Mouse (Mus musculus) inflammation-experienced regulatory T-cells, adult 6 months (primary cell): ENCODE results near the gene Pde6g. TPM values are rescaled to one million over a fixed set of nuclear protein-coding genes. Genes with fewer than 3 reads are reported as not detected.

ENCODE experiments used
- ATAC-seq: one replicate; pipeline ENCODE4 v1.8.0; 2017
- polyA plus RNA-seq, 3 experiments: library from polyadenylated mRNA; unstranded; fragments of 100-300 nt; shearing (Covaris generic); gene quantifications; one replicate each; pipeline ENCODE4 v1.2.1; 2017

The Pde6g gene
- polyA plus RNA-seq, 3 experiments from 2014 or later: 0.15 to 0.56 TPM; not detected in 1

DNA sequence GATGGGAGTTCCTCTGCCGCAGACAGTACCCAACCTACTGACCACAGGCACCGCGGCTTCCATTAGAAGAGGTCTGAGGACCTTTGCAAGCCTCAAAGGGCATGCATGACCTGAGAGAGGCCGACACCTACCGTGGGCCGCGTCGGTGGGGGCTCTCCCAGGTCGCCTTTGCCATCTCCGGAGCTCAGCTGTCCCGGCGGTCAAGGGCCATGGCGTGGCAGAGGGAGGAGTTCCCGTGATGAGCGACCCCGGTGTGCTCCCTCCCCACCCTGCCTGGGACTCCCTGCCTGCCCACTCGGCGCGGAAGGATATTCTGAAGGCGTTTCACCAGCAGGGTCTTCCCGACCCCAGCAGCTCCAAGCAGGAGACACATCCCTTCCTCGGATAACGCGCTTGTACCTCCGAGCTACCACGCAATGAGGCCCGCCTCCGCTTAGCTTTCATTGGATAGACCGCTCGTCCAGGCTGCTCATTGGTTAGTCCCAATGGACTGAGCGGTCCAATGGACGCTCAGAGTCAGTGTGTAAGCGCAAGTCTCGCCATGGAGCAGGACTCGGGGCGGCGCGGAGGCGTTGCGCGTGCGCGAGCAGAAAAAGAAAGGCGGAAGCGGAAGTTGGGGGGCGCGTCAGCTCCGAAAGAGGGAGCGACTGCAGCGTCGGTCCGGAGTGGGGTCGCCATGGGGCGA is 13.9 kb upstream of the Pde6g start, which contains the start of gene Arl16:
Gene Arl16, minus strand, starts transcription at position 557 of the 685 bp plus-strand sequence.
- peak; percentile 100 for ATAC-seq

DNA sequence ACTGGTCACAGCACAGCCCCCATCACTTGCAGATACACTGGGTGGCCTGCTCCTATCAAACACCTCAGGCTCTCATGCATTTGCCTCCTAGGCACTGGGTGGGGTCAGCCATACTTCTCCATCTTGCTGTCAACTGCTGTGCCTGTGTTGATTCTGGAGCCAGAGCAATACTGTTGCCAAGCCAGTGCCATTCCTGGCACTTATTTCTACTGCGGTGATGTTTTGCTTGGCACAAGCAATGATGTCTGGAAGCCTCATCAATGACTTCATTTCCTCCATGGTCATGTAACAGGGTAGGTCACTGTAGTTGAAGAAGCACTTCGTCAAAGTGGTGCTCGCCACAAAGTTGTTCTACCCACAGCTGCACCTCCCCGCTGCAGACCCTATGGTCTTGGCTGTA is 12.2 kb upstream of the Pde6g start:
- no peak for ATAC-seq

DNA sequence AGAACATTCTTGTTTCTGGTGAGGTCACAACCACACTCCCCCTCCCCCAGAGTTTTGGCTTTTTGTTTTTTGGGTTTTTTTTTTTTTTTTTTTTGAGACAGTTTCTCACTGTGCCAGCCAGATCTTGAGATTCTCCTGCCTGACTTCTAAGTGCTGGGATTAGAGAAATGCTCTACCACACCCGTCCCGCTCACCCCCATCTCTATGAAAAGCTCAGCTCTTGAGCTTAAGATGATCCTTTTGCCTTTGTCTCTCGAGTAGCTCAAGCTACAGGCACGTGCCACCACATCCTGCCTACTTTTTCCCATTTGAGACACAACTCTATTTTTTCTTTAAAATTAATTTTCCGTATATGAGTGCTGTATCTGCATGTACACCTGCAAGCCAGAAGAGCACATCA is 11.1 kb upstream of the Pde6g start:
- no peak for ATAC-seq

DNA sequence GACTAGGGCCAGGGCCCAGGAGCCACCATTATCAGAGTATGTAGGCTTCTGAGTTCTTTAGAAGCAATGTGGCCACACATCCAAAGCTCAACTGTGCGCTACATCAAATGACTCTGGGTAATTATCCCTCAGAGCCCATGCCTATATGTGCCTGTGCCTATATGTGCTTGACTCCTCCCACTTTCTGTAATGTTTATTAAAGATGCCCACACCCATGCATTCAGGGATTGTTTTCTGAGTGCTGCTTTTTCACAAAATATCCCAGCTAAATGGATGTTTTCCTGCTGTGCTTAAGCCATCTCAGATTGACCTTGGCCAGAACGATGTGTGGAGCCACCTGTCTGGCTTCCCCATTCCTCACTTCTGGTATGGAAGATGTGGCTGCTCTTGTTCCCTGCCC is 10.2 kb upstream of the Pde6g start:
- no peak for ATAC-seq

DNA sequence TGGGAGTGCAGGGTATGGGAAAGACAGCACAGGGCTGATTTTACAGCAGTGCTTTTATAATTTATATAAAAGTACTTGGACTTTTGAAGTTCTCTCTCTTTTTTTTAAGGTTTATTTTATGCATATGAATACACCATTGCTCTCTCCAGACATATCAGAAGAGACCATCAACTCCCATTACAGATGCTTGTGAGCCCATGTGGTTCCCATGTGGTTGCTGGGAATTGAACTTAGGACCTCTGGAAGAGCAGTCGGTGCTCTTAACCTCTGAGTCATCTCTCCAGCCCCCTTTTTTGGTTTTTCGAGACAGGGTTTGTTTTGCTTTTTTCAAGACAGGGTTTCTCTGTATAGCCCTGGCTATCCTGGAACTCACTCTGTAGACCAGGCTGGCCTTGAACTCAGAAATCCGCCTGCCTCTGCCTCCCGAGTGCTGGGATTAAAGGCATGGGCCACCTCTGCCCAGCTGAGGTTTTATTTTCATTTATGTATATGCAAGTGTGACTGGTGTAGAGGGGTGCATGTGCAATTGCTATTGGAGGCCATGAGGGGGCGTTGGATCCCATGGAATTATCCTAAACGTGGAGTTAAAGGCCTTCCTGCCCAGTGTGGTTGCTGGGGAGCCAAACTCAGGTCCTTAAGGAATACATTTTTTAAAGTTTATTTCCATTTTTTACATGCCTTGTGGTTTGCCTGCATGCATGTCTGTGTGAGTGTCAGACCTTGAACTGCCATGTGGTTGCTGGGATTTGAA is 5.7 kb upstream of the Pde6g start:
- ATAC-seq: no peak

DNA sequence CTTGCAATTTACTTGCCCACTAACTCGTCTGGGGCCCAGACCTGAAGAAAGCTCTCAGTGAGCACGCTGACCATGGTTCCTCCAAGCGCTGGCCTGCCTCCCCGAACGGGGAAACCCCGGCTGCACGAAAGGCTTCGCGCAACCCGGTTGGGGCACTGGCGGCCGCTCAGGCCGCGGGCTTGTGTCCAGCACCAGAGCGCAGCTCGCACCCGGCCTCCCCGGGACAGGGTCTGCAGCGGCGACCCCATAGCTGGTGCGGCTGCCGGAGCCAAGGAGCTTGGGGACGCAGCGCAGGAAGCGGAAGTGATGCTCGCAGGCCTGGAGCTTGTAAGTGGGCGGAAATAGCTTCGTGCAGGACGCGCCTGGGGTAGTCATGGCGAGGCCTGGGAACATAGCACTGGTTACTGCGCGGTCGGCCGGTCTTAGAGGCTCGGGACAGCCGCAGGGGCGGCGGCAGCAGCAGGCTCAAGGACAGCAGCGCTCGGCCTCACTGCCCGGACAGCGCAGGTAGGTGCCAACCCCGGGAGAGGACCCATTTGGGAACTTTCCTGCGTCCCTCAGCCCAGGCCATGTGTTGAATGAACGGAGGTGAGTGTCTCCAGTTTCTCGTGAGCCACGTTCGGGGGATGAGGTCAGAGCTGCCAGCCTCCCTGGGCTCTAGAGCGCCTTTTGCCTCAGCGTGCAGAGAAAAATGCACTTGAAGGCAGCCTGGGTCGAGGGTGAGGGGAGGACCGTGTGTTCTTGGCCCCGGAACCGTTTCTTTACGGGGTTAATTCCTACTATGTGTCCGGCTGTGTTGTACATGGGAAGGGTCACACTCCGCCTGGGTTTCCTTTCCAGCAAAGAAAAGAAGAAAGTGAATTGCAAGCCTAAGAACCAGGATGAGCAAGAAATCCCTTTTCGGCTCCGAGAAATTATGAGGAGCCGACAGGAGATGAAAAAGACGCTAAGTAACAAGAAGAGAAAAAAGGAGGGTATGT is 4.8 kb upstream of the Pde6g start, which contains the start of the genes Oxld1 and Ccdc137:
Gene Oxld1, minus strand, starts transcription at position 297 of the 980 bp plus-strand sequence.
Gene Ccdc137, plus strand, starts transcription at position 344 of the 980 bp plus-strand sequence.
- peak; percentile 99 for ATAC-seq

DNA sequence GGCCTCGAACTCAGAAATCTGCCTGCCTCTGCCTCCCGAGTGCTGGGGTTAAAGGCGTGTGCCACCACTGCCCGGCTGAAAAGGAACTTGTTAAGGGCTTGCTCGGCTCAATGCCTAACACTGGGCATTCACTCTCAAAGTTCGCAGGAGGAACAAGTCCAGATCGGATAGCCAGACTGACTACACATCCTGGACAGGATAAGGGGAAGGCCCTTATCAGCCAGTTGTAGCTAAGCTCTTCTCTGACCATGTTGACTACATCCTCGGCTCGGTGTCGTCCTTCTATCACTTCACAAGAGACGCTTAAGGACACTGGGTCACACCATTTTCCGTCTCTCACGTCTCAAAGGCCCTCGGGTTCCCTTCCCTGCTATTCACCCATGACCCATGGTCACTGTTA is 4.1 kb upstream of the Pde6g start:
- no peak for ATAC-seq

DNA sequence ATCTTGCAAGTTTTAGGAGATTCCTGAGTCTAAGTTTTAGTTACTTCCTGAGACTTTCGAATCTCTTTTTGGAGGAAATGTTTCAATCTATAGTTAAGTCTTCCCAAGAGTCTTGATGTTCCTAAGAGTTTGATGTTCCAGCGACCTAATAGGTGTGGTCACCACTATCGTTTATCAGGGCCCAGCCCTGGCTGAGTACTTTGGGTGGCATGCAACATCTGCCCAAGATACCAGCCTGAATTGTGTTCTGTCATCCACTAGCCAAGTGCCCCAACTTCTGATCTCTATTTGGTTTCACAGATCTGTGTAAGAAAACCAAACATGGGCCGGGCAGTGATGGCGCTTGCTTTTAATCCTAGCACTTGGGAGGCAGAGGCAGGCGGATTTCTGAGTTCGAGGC is 2.1 kb upstream of the Pde6g start:
- no peak for ATAC-seq

DNA sequence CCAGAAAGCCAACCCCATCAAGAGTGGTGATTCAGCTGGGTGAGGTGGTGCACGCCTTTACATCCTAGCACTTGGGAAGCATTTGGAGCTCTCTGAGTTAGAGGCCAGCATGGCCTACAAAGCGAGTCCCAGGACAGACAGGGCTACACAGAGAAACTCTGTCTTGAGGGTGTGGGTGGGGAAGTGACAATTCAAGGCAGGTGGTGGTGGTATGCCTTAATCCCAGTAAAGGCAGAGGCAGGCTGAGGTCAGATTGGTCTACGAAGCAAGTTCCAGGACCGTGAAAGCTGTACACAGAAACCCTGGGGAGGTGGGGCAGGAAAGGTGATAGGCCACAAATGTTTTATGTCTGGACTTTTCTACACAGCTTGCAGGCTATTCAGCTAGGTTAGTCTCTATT is 1.7 kb upstream of the Pde6g start:
- no peak for ATAC-seq

DNA sequence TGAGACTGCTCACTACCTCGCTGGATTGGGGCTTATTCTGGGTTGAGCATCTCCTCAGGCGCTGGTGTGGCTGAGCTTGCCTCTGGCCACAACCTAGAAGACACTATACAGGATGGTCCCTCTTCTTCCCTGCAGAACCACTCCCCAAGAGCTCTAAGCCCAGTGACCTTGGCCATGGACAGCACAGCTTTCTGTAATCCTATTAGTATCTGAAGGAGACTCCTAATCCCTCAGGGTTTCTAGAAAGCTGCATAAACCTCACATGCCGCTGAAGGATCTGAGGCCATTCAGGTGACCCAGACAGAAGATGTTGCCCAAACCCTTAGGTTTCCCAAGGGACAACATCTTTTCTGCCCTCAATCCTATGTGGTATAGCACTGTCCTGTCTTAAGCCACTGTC is 1.1 kb downstream of the Pde6g start:
- ATAC-seq: no peak

DNA sequence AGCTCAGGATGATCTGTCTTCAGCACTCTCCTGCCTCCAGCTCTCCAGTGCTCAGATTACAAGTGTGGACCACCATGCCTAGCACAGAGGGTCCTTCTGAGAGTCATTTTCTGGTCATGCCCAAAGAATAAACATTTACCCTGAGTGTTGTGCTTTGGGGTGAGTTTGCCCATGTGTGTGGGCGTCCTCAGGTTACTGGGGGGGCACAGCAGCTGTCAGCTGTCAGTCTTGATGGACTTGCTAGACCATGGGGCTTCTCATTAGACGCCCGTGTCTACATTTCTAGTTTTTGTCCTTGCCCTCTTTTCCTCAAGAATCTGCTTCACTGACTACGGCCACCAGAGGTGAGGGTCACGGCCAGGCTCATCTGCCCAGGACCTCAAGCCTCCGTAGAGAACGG is 6.1 kb downstream of the Pde6g start:
- no peak for ATAC-seq

DNA sequence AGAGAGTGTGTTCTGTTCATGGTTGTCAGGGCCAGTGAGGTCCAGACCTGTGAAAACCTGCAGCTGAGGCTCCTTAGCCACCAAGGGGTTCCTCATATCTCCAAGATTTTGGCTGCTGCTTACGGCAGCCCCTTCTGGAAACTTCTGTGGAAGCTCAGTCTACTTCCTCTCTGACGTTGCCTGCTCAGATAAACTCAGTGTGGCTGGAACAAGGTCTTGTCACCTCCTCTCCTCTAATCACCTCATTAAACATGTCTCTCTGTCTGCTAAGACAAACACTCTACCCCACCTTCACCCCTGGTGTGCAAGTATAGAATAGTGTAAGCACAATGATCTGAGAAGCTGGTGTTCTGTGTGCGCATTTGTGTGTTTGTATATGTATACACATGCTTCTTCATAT is 7.8 kb downstream of the Pde6g start:
- ATAC-seq: no peak

DNA sequence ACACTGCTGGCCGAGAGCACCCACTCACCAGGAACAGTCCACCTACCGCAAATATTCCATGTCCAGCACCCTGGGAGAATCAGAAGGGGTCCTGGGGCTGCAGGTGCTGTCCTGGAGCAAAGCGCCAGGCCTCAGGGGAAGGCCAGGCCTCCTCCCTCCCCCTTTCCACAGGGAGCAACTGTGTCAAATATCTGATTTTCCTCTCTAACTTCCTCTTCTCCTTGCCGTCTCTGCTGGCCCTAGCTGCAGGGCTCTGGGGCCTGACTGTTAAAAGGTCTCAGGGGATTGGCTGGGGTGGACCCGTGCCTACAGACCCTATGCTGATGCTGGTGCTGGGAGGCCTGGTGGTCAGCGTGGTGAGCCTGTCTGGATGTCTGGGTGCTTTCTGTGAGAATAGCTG is 9.2 kb downstream of the Pde6g start:
- ATAC-seq: no peak

DNA sequence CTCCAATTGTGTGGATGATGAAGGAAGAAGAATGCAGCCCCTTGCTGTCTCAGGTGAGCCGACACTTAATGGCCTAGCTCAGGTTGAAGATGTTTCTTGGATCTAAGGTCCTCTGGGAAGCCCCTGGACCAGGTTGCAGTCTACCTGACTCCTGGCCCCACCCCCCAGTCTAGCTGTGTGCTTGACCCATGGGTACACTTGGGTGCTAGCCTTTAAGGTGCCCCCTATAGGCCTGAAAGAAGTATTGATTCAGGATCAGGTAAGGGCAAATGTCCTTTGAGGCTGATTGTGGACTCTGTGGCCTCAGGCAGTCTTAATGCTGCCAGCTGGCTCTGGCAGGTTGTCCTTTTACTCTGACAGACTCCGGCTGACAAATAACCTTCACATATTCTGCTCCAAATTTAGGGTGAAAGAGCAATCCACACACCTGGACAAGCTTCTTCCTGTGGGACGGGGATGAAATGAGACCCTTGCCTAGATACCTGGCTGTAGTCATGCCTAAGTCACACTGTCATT is 10.5 kb downstream of the Pde6g start:
- ATAC-seq: no peak

DNA sequence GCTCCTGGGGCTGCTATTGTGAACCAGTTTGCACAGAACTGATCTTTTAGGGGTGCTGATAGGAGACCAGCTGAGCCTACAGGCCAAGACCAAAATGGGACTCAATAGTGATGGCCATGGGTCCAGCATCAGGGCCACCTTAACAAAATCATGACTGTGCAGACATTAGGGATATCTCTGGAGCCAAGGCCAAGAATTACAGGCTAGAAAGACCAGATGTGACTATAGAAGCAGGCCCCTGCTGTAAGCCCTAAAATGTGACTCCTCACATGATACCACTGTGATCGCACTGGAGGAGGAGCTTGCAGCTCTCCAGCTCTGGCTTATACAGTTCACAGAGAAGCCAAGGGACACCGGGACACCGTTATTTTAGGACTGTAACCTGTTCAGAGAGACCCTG is 11.0 kb downstream of the Pde6g start, which contains the start of gene Tspan10:
Gene Tspan10, plus strand, starts transcription at position 301 of the 400 bp plus-strand sequence.
- ATAC-seq: no peak

DNA sequence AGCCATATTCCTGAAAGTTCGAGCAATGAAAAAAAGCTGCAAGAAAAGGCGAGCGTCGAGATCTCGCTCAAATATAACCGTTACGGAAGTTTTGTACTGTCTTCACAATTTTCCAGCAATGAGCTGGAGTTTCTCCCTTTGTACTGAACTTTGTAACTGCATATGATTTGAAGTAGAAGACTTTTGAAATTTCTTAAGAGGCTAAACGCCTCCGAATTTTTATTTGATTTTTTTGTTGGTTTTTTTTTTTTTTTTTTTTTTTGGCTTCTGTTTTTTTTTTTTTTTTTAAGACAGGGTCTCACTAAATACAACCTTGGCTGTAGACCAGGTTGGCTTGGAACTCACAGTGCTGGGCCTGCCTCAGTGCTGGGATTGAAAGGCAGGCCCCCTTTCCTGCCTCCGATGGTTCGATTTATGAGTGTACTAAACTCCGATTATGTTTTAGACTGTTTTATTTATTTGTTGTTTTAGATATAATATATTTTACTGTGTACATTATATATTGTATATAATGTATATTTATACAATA is 15.4 kb downstream of the Pde6g start:
- no peak for ATAC-seq

DNA sequence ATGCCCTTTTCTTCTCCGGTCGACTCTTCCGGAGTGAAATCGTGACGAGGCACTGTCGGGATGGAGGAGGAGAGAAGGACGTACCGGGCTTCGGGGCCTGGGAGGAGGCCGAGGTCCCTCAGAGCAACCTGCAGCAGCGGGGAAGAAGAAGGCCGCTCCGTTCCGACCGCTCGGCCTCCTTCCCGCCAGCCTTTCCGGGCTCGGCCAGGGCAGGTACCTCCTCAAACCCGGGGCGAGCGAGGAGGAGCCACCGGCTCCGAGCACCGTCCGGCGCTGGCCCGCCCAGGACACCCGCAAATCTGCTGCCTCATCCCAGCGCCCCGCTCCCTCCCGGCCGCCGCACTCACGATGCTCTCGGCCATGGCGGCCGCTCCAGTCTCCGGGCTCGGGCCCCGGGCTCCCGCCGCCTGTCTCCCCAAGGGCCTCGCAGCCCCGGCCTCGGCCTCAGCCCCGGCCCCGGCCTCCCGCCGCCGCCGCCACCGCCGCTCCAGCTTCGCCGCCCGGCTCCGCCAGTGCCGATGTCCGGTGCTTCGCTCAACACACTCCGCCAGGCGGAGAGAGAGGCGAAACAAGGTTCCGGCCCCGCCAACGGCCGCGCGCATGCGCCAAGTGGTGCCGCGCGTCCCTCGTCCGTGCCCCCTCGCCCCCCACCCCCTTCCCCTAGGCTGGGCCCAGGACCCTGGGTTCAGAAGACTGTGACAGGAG is 16.0 kb downstream of the Pde6g start, which contains the start of gene Nploc4:
Gene Nploc4, minus strand, starts transcription at position 557 of the 705 bp plus-strand sequence.
- ATAC-seq: peak; percentile 41

DNA sequence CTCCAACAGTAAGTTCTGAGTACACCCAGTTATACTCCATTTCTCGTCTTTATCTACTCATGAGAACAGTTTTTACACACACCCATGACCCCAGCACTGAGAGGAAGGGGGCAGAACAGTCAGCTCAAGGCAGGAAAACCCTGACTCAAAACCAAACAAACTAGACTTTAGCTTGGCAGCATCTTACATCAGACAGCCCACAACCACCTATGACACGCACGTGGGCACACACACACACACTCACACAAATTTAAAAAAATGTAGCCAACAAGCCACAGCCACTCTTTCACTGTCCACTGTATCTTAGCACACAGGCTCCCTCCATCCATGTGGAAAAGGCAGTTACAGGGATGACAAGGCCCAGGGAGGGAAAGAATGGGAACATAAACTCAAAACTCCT is 26.6 kb downstream of the Pde6g start:
- no peak for ATAC-seq

DNA sequence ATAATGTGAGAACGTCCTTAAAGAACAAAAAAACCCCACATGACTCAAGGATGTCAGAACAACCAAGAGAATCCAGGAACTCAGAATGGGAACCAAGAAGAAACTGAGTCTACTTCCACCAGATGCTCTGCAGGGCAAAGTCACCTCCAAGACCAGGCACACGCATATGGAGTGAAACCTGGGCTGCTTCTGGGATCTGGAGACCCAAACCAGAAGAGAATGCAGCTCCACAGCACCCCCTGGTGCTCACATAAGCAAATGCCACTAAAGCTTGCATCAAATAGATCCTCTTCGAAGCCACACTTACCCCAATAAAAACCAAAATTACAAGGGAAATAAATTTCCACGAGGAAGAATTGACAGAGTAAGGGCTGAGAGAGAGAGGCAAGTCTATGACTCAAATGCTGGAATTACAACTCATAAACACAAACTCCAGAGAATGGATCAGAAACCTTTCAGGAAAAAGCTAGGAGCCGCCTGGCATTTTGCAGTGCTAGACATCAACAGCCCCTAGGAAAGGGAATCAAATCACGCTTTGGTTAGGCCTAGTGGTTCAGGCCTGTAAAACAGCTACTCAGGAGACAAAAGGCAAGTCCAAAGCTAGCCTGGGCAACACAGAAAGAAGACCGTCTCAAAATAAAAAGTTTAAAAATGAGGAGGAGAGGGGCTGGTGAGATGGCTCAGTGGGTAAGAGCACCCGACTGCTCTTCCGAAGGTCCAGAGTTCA is 29.6 kb downstream of the Pde6g start:
- ATAC-seq: no peak

DNA sequence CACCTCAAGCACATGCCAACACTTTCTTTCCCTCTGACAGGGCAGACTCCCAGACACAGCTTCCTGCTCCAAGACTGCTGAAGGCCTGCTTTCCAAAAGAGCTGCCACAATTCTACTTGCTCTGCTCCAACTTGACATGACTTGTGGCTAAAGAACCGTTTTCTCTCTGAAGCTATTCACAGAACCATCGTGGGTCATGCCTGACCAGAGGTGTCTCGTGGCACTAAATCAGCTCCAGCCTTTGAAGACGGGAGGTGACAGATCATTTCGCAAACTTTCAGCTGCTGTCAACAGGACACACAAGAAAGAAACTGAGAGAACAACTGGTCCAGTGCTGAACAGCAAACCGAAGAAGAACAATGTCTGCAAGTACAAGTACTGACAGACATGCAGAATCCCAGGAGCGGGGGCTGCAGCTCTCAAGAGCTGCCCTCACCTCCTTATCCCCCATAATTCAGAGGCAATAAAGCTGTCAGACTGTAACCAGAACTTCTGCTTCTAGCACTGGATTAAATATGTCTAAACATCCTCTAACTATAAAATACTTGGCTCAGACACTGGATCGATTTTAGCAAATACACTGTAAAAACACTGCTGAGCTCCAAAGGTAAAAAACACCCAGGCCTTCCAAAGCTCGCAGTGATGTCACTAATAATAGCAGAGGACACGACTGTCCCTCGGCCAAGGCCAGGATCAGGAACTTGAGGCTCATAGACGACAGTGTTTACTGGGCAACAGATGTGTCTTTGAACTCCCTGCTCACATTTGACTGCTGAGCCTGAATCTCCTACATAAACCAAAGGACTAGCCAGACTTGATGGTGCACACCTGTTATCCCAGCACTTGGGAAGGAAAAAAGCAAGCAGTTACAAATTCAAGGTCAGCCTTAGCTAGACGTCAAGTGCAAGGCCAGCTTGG is 30.4 kb downstream of the Pde6g start:
- ATAC-seq: no peak
